Mouse (Mus musculus) liver, adult 2 months (tissue): Measurements from ENCODE around the gene Olfr706.
"Not testable (repeated sequence)": the region's sequence is repeated elsewhere in the genome, so short reads cannot be mapped to it uniquely, and the experiment has no call there.

Source experiments
- CTCF ChIP-seq: fragments of 200-500 bp; IDR thresholded peaks from 2 replicates; pipeline ENCODE4 v1.5.1; 2011; ENCODE audit warnings: low read depth, low read length, control low read depth
- POLR2A ChIP-seq: fragments of 200-500 bp; IDR thresholded peaks from 2 replicates; pipeline ENCODE4 v1.6.1; 2011; ENCODE audit warnings: low read length, control low read depth; ENCODE audit not compliant: insufficient read depth; ENCODE audit errors: extremely low read depth

DNA sequence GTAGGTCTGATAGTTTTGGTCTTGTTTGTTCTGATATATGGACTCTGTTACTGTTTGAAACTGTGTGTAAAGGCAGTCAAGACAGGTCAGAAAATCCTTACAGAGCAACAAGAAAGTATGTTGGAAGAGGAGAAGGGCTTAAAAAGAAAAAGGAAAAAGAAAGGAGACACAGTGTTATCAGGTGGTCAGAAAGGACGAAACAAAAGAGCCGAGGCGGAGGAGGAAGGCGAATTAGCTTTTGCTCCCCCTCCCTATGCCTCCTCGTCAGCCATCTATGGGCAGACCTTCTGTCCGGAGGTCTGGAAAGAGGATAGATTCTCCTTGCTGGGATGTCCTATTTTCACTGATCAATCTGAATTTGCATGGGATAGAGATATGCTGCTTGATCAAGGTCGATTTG, 33.0 kb upstream of the Olfr706 start:
- TF ChIP-seq CTCF, POLR2A: not testable (repeated sequence)
